Mouse (Mus musculus) ES-E14 (cell line): ENCODE data around the gene Olfr1424.

Experiments used
- ZC3H11A ChIP-seq: IDR thresholded peaks from 2 replicates; pipeline ENCODE4 v1.6.1; 2012; ENCODE audit warnings: low read depth, mild to moderate bottlenecking, inconsistent platforms, low read length, borderline replicate concordance
- ZNF384 ChIP-seq: IDR thresholded peaks from 2 replicates; pipeline ENCODE4 v1.6.1; 2012; ENCODE audit warnings: low read depth, low read length, inconsistent platforms

DNA sequence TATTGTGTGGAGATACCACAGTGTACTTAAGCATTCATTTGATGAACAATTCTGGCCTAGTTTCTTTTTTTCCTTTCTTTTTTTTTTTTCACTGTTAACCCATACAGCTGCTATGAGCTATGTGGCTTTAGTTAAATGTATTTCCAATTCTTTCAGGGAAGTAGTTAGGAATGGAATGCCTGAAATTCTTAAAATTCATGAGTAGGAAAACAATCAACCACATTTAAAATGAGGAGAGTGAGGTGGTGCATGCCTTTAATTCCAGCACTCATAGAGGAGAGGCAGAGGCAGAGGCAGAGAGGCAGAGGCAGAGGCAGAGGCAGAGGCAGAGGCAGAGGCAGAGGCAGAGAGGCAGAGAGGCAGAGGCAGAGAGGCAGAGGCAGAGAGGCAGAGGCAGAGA, 24.8 kb downstream of the Olfr1424 start:
- TF ChIP-seq ZC3H11A (no peak), ZNF384 (0 out of 2 replicates have a peak, but pooled peaks have one; percentile 13)
